ENCODE assay signal across 8 mouse cellular contexts in genomic region chr3:115887427-115888309, GRCm38 (mm10). TPM values are rescaled to one million over a fixed set of nuclear protein-coding genes. Genes with fewer than 3 reads are reported as not detected.
DNase-seq lines count a peak whose midpoint lies in the region; ATAC-seq and TF ChIP-seq lines count a peak whose summit lies in the region.

Gene Dph5 (plus strand): TSS chr3:115887837.

- DNase-seq in c-Kit-positive CD71-positive TER-119-positive erythroid progenitor cells, embryonic 14.5 days (ENCODE audit: low spot score) = peak; percentile 87
- DNase-seq in heart, postnatal 10 days = peak; percentile 95
- DNase-seq in large intestine, adult 2 months (ENCODE audit: low read depth, low spot score) = peak; percentile 77
- DNase-seq in liver, postnatal 0 days = peak; percentile 91
- DNase-seq in testis, postnatal 10 days (ENCODE audit: low spot score) = peak; percentile 86

- peak within 1 kb of the TSS; percentile 80 for H3K27ac ChIP-seq in forebrain, embryonic 12.5 days
- H3K27ac ChIP-seq in liver, postnatal 0 days (ENCODE audit: low read depth) = peak within 1 kb of the TSS; percentile 87
- peak within 1 kb of the TSS; percentile 86 for H3K27ac ChIP-seq in neural tube, embryonic 14.5 days (ENCODE audit: low read depth, low read length)

- H3K27me3 ChIP-seq in E14TG2a.4 (ENCODE audit: insufficient read depth, low read length) = no peaks in the 10 kb centered on the region
- H3K27me3 ChIP-seq in forebrain, embryonic 12.5 days = no peaks in the 10 kb centered on the region
- H3K27me3 ChIP-seq in liver, postnatal 0 days (ENCODE audit: insufficient read depth, low read length) = no peaks in the 10 kb centered on the region
- H3K27me3 ChIP-seq in neural tube, embryonic 14.5 days (ENCODE audit: control insufficient read depth, insufficient read depth, low read length) = no peaks in the 10 kb centered on the region

- no peak for TF ChIP-seq EP300 in liver, postnatal 0 days (IDR thresholded peaks at IDR 0.05; ENCODE audit: low read depth)

- H3K9ac ChIP-seq in forebrain, embryonic 12.5 days = peak within 1 kb of the TSS; percentile 74
- H3K9ac ChIP-seq in liver, postnatal 0 days (replicated peaks) = peak within 1 kb of the TSS; percentile 70
- H3K9ac ChIP-seq in neural tube, embryonic 14.5 days (replicated peaks; ENCODE audit: low read depth, low read length) = peak within 1 kb of the TSS; percentile 78

- peak within 1 kb of the TSS; percentile 63 for H3K4me2 ChIP-seq in forebrain, embryonic 12.5 days
- H3K4me2 ChIP-seq in liver, postnatal 0 days (ENCODE audit: low read depth, low read length) = peak within 1 kb of the TSS; percentile 79
- peak within 1 kb of the TSS; percentile 80 for H3K4me2 ChIP-seq in neural tube, embryonic 14.5 days (ENCODE audit: low read depth, low read length)

- WGBS in forebrain, embryonic 12.5 days = 1% methylated on average over 40 of the region's 40 CpGs
- under 1% methylated on average over 40 of the region's 40 CpGs for whole genome bisulfite sequencing in large intestine, adult 2 months
- WGBS in liver, postnatal 0 days (ENCODE audit: insufficient replicate concordance) = under 1% methylated on average over 40 of the region's 40 CpGs
- WGBS in neural tube, embryonic 14.5 days = under 1% methylated on average over 40 of the region's 40 CpGs

- peaks cover 25% of the 10 kb centered on the region for H3K36me3 ChIP-seq in E14TG2a.4 (ENCODE audit: insufficient read depth, low read length)
- H3K36me3 ChIP-seq in forebrain, embryonic 12.5 days (replicated peaks) = no peaks in the 10 kb centered on the region; the same call in 1 of the 2 replicates
- H3K36me3 ChIP-seq in liver, postnatal 0 days (replicated peaks; ENCODE audit: insufficient read depth, low read length) = no peaks in the 10 kb centered on the region; the same call in 1 of the 2 replicates
- no peaks in the 10 kb centered on the region for H3K36me3 ChIP-seq in neural tube, embryonic 14.5 days (ENCODE audit: control insufficient read depth, insufficient read depth, low read length)

- intact Hi-C loops in heart, postnatal 10 days (cut with DNase I) = loop anchor here (2.0 to 5.0 kb wide), 4 partner anchors 67 to 225 kb away; no protein-coding TSS in a partner anchor

- H3K9me3 ChIP-seq in E14TG2a.4 (ENCODE audit: low read length) = no peaks in the 10 kb centered on the region
- no peaks in the 10 kb centered on the region for H3K9me3 ChIP-seq in forebrain, embryonic 12.5 days
- no peaks in the 10 kb centered on the region for H3K9me3 ChIP-seq in liver, postnatal 0 days (ENCODE audit: low read length)
- no peaks in the 10 kb centered on the region for H3K9me3 ChIP-seq in neural tube, embryonic 14.5 days (ENCODE audit: control insufficient read depth, low read length)

- peak within 1 kb of the TSS; percentile 92 for H3K4me3 ChIP-seq in E14TG2a.4 (replicated peaks; ENCODE audit: low read length)
- H3K4me3 ChIP-seq in forebrain, embryonic 12.5 days (replicated peaks) = peak within 1 kb of the TSS; percentile 76
- H3K4me3 ChIP-seq in liver, postnatal 0 days (ENCODE audit: low read depth, low read length) = peak within 1 kb of the TSS; percentile 72
- peak within 1 kb of the TSS; percentile 74 for H3K4me3 ChIP-seq in neural tube, embryonic 14.5 days (ENCODE audit: low read depth, low read length)

- peak; percentile 95 for ATAC-seq in forebrain, embryonic 12.5 days (ENCODE audit: low FRiP score)
- peak; percentile 96 for ATAC-seq in liver, postnatal 0 days
- ATAC-seq in neural tube, embryonic 14.5 days (ENCODE audit: low read depth) = peak; percentile 97

- TF ChIP-seq CTCF in E14TG2a.4 (conservative IDR thresholded peaks at IDR 0.05; ENCODE audit: low read length) = no peak
- TF ChIP-seq CTCF in liver, postnatal 0 days (IDR thresholded peaks at IDR 0.05; ENCODE audit: low read depth) = no peak

- peaks cover 7% of the 10 kb centered on the region; the same call in 1 of the 2 replicates for H3K4me1 ChIP-seq in E14TG2a.4 (replicated peaks; ENCODE audit: low read depth, low read length)
- peaks cover 3% of the 10 kb centered on the region for H3K4me1 ChIP-seq in forebrain, embryonic 12.5 days
- H3K4me1 ChIP-seq in liver, postnatal 0 days (ENCODE audit: insufficient read depth) = peaks cover 3% of the 10 kb centered on the region; the same call in 1 of the 2 replicates
- H3K4me1 ChIP-seq in neural tube, embryonic 14.5 days (ENCODE audit: control insufficient read depth, insufficient read depth, low read length) = 0 out of 2 replicates have a peak, but pooled peaks cover 3% of the 10 kb centered on the region

RNA-seq across cellular contexts. Expression of gene Dph5, which starts in this region (rescaled TPM):
- polyA plus RNA-seq in forebrain, embryonic 12.5 days (2016; fragmentation: Nextera tagmentation; extraction: Ambion mirVana) = 26.1 and 28.3 TPM in 2 replicates
- 1 to 10 TPM; 9.6 to 9.8 TPM for total RNA-seq in heart, postnatal 10 days (2021)
- polyA plus RNA-seq in large intestine, adult 2 months (2012; rRNA removed) = 5.1 and 5.3 TPM in 2 replicates
- 15.3 and 16.2 TPM in 2 replicates for polyA plus RNA-seq in liver, postnatal 0 days (2015; fragmentation: Nextera tagmentation; extraction: Ambion mirVana)
- 29.2 and 33.0 TPM in 2 replicates for polyA plus RNA-seq in neural tube, embryonic 14.5 days (2014; fragmentation: Nextera tagmentation; extraction: Ambion mirVana)

Comparison
In these comparisons a context has a peak if more than half of its experiments do, and no peak if none do; other contexts are left out.
1. Peak in every context shown above with its lines: DNase-seq, ATAC-seq, H3K4me3 ChIP-seq and H3K27ac ChIP-seq.